Mouse (Mus musculus) kidney, postnatal 0 days (tissue): ENCODE measurements around the gene Pcnt. TPM values are rescaled to one million over a fixed set of nuclear protein-coding genes. Genes with fewer than 3 reads are reported as not detected.

Source experiments
- ATAC-seq: fragments of 200-750 bp; cut with Nextera tagmentation; replicated peaks from 2 replicates; pipeline ENCODE4 v1.8.0; 2017; ENCODE audit warnings: low read depth, moderate number of reproducible peaks, moderate TSS enrichment, moderate library complexity; ENCODE audit not compliant: low FRiP score
- DNase-seq: peaks from one replicate; pipeline ENCODE4 v3.0.0-alpha.2; 2016; ENCODE audit warnings: low spot score
- H3K27ac ChIP-seq: fragments of 300-500 bp; sonication (generic); 2 replicates; pipeline ENCODE4 v1.5.1; 2014; ENCODE audit warnings: mild to moderate bottlenecking
- H3K27me3 ChIP-seq: fragments of 300-500 bp; sonication (generic); 2 replicates; pipeline ENCODE4 v1.6.1; 2014; ENCODE audit warnings: low read length, mixed read lengths; ENCODE audit not compliant: insufficient read depth
- H3K36me3 ChIP-seq: fragments of 300-500 bp; sonication (generic); 2 replicates; pipeline ENCODE4 v1.6.1; 2014; ENCODE audit warnings: low read length, mixed read lengths; ENCODE audit not compliant: insufficient read depth
- H3K4me1 ChIP-seq: fragments of 300-500 bp; sonication (generic); replicated peaks from 2 replicates; pipeline ENCODE4 v1.6.1; 2014; ENCODE audit warnings: antibody characterized with exemption, low read length, mixed read lengths; ENCODE audit not compliant: insufficient read depth
- H3K4me2 ChIP-seq: fragments of 300-500 bp; sonication (generic); 2 replicates; pipeline ENCODE4 v1.6.1; 2014; ENCODE audit warnings: mild to moderate bottlenecking, low read length, moderate library complexity, mixed read lengths
- H3K4me3 ChIP-seq: fragments of 300-500 bp; sonication (generic); replicated peaks from 2 replicates; pipeline ENCODE4 v1.5.1; 2014; ENCODE audit warnings: low read depth, low read length
- H3K9ac ChIP-seq: fragments of 300-500 bp; sonication (generic); 2 replicates; pipeline ENCODE4 v1.6.1; 2014; ENCODE audit warnings: low read depth, low read length
- H3K9me3 ChIP-seq: fragments of 300-500 bp; sonication (generic); replicated peaks from 2 replicates; pipeline ENCODE4 v1.6.1; 2016; ENCODE audit warnings: low read length, inconsistent platforms, mixed read lengths
- CTCF ChIP-seq: IDR thresholded peaks from 2 replicates; pipeline ENCODE4 v1.5.1; 2016; ENCODE audit warnings: antibody characterized with exemption, low read depth, mild to moderate bottlenecking, moderate library complexity
- WGBS: fragments of 180-500 bp; shearing (Covaris S2); extraction: QIAGEN DNeasy Blood & Tissue Kit; methylation state at CpG from one replicate; pipeline ENCODE4 v1.1.7; 2014; 5-methylcytosine and 5-hydroxymethylcytosine counted together
- polyA plus RNA-seq: library from polyadenylated mRNA; unstranded; fragments of >200 nt; fragmentation: Nextera tagmentation; extraction: Ambion mirVana; gene quantifications from 2 replicates; pipeline ENCODE4 v1.2.1, GENCODE M21; 2015

Gene Pcnt
- polyA plus RNA-seq, 1 experiment from 2014 or later, result 8.2 TPM

- H3K4me1 ChIP-seq, result no peaks in the 10 kb centered on the region
- no peak for TF ChIP-seq CTCF
- no peak overlapping the region for H3K4me2 ChIP-seq
- 88% methylated on average over 5 of the region's 5 CpGs for WGBS
- peaks cover 51% of the 10 kb centered on the region for H3K36me3 ChIP-seq
- H3K27ac ChIP-seq, result no peak overlapping the region
- ATAC-seq (no peak), DNase-seq (no peak)
- H3K9me3 ChIP-seq, result no peaks in the 10 kb centered on the region
- H3K27me3 ChIP-seq, result no peaks in the 10 kb centered on the region
- no peak overlapping the region for H3K4me3 ChIP-seq
- no peak overlapping the region for H3K9ac ChIP-seq
Observed at GRCm38 (mm10) chr10:76473759-76474158, 31.2 kb upstream of the Pcnt start.

- 1% methylated on average over 55 of the region's 55 CpGs for whole genome bisulfite sequencing
Observed at GRCm38 (mm10) chr10:76468203-76469162, 25.9 kb upstream of the Pcnt start, which contains the start of the genes Mcm3ap and Ybey. TSS of gene Mcm3ap (plus strand) at chr10:76468927. TSS of gene Ybey (minus strand) at chr10:76469114.

GRCm38 (mm10) chr10:76462721-76463120 lies 20.1 kb upstream of the Pcnt start:
- 92% methylated on average over 6 of the region's 6 CpGs for WGBS
- Histone ChIP-seq H3K9ac (no peak overlapping the region), H3K27ac (no peak overlapping the region), H3K36me3 (no peaks in the 10 kb centered on the region), H3K4me2 (no peak overlapping the region), H3K4me1 (no peaks in the 10 kb centered on the region), H3K9me3 (0 out of 2 replicates have a peak, but pooled peaks cover 3% of the 10 kb centered on the region), H3K27me3 (no peaks in the 10 kb centered on the region), H3K4me3 (no peak overlapping the region)
- TF ChIP-seq CTCF, result no peak
- ATAC-seq, result no peak
- DNase-seq, result no peak

More at GRCm38 (mm10) chr10:76468203-76469162, 25.9 kb upstream of the Pcnt start, which contains the start of the genes Mcm3ap and Ybey:
- Histone ChIP-seq H3K27ac (peak within 1 kb of the TSS; percentile 80), H3K27me3 (no peaks in the 10 kb centered on the region), H3K9me3 (no peaks in the 10 kb centered on the region), H3K4me2 (peak within 1 kb of the TSS; percentile 58), H3K9ac (peak within 1 kb of the TSS; percentile 80), H3K4me1 (no peaks in the 10 kb centered on the region), H3K36me3 (peaks cover 24% of the 10 kb centered on the region; the same call in 1 of the 2 replicates), H3K4me3 (peak within 1 kb of the TSS; percentile 61)
- peak; percentile 97 for ATAC-seq
- peak; percentile 93 for DNase-seq
- TF ChIP-seq CTCF, result peak; percentile 54

- no peak overlapping the region for H3K27ac ChIP-seq
- no peak overlapping the region for H3K9ac ChIP-seq
- no peak overlapping the region for H3K4me3 ChIP-seq
- H3K36me3 ChIP-seq, result no peaks in the 10 kb centered on the region
- no peak for DNase-seq
- ATAC-seq, result no peak
- 95% methylated on average over 7 of the region's 7 CpGs for whole genome bisulfite sequencing
- H3K4me2 ChIP-seq, result no peak overlapping the region
- H3K4me1 ChIP-seq, result no peaks in the 10 kb centered on the region
- no peak for TF ChIP-seq CTCF
- H3K27me3 ChIP-seq, result no peaks in the 10 kb centered on the region
- H3K9me3 ChIP-seq, result 0 out of 2 replicates have a peak, but pooled peaks cover 3% of the 10 kb centered on the region
Observed at GRCm38 (mm10) chr10:76462312-76462711, 19.7 kb upstream of the Pcnt start.

GRCm38 (mm10) chr10:76461255-76461654 lies 18.7 kb upstream of the Pcnt start:
- no peak for ATAC-seq
- Histone ChIP-seq H3K4me3 (no peak overlapping the region), H3K27me3 (no peaks in the 10 kb centered on the region), H3K36me3 (no peaks in the 10 kb centered on the region), H3K9me3 (0 out of 2 replicates have a peak, but pooled peaks cover 3% of the 10 kb centered on the region), H3K4me2 (no peak overlapping the region), H3K9ac (no peak overlapping the region), H3K27ac (no peak overlapping the region), H3K4me1 (no peaks in the 10 kb centered on the region)
- no peak for TF ChIP-seq CTCF
- WGBS, result 91% methylated on average over 1 of the region's 1 CpGs
- DNase-seq, result no peak

GRCm38 (mm10) chr10:76455289-76455688 lies 12.7 kb upstream of the Pcnt start:
- WGBS, result 66% methylated on average over 5 of the region's 5 CpGs
- H3K4me1 ChIP-seq, result no peaks in the 10 kb centered on the region
- H3K9ac ChIP-seq, result no peak overlapping the region
- H3K27me3 ChIP-seq, result no peaks in the 10 kb centered on the region
- no peaks in the 10 kb centered on the region for H3K36me3 ChIP-seq
- H3K4me2 ChIP-seq, result no peak overlapping the region
- peak; percentile 64 for DNase-seq
- 0 out of 2 replicates have a peak, but pooled peaks cover 3% of the 10 kb centered on the region for H3K9me3 ChIP-seq
- peak; percentile 83 for TF ChIP-seq CTCF
- ATAC-seq, result no peak
- no peak overlapping the region for H3K27ac ChIP-seq
- no peak overlapping the region for H3K4me3 ChIP-seq
